Mouse (Mus musculus): ENCODE data around the gene Nkd1.

DNA sequence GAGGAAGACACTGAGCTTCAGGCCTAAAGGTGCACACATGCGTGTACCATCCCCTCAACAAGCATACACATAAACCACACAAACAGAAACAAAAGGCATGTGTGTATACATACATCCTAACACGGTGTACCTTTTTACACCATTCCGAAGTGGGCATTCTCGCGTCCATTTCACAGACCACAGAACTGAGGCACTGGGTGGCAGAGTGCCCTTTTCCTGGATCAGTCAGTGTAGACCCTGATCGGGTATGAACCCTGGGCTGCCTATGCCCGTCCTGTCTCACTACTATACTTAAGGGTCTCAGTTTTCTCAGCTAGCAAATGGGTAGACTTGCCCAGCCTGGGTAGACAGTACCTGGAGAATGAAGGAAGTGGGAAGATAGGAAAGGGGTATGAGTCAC lies 24.3 kb downstream of the Nkd1 start:
- TF ChIP-seq EP300 (IDR thresholded peaks at IDR 0.05; ENCODE audit: insufficient read depth, low read depth, low read length) (no peak), CTCF (IDR thresholded peaks at IDR 0.05; ENCODE audit: low read depth, low read length) (no peak), POLR2A (IDR thresholded peaks at IDR 0.05; ENCODE audit: insufficient read depth, low read length) (no peak)
